Mouse (Mus musculus) G1E (cell line): Measurements from ENCODE around the gene Sapcd1. TPM values are rescaled to one million over a fixed set of nuclear protein-coding genes. Genes with fewer than 3 reads are reported as not detected.

Source experiments
- ATAC-seq: 2 replicates; pipeline ENCODE4 v1.8.0; 2016; ENCODE audit warnings: mild to moderate bottlenecking; ENCODE audit not compliant: insufficient number of reproducible peaks, poor library complexity, low FRiP score, severe bottlenecking; ENCODE audit errors: extremely low read depth
- DNase-seq: peaks from one replicate; pipeline ENCODE4 v3.0.0; 2012; ENCODE audit warnings: low spot score
- H3K27me3 ChIP-seq: 2 replicates; pipeline ENCODE4 v1.6.1; 2012; ENCODE audit warnings: mild to moderate bottlenecking, low read length, inconsistent platforms; ENCODE audit not compliant: insufficient read depth
- H3K36me3 ChIP-seq: replicated peaks from 2 replicates; pipeline ENCODE3; 2012; ENCODE audit warnings: mild to moderate bottlenecking, inconsistent platforms
- H3K4me1 ChIP-seq: 2 replicates; pipeline ENCODE4 v1.6.1; 2012; ENCODE audit warnings: low read depth, low read length, inconsistent platforms, mixed read lengths; ENCODE audit not compliant: insufficient read depth
- H3K4me3 ChIP-seq: 2 replicates; pipeline ENCODE4 v1.5.1; 2012; ENCODE audit warnings: low read depth, mild to moderate bottlenecking, inconsistent platforms, low read length, moderate library complexity, mixed read lengths
- H3K9me3 ChIP-seq: replicated peaks from 2 replicates; pipeline ENCODE4 v1.6.1; 2012; ENCODE audit warnings: inconsistent platforms
- CTCF ChIP-seq: IDR thresholded peaks from 2 replicates; pipeline ENCODE4 v1.5.1; 2012; ENCODE audit warnings: low read depth, low read length, inconsistent platforms, mixed read lengths
- GATA1 ChIP-seq: IDR thresholded peaks from 2 replicates; pipeline ENCODE4 v1.6.1; 2012; ENCODE audit warnings: borderline replicate concordance, low read length, inconsistent platforms, mixed read lengths
- GATA2 ChIP-seq: IDR thresholded peaks from 2 replicates; pipeline ENCODE4 v1.6.1; 2012; ENCODE audit warnings: low read depth, low read length, inconsistent platforms, borderline replicate concordance
- POLR2AphosphoS5 ChIP-seq: IDR thresholded peaks from 2 replicates; pipeline ENCODE4 v1.6.1; 2012; ENCODE audit warnings: low read depth, low read length, inconsistent platforms; ENCODE audit not compliant: insufficient replicate concordance
- TAL1 ChIP-seq: conservative IDR thresholded peaks from 2 replicates; pipeline ENCODE4 v1.6.1; 2012; ENCODE audit warnings: low read depth, low read length, inconsistent platforms, mixed read lengths
- polyA plus RNA-seq: library from polyadenylated mRNA; stranded (reverse); fragments of >175 nt; gene quantifications from 2 replicates; pipeline ENCODE4 v1.2.3, GENCODE M21; 2012
- total RNA-seq, 2 experiments: library from RNA; stranded (forward) in 1 of 2; stranded (reverse) in 1 of 2; fragments of 200-1000 nt in 1 of 2; fragments of >200 nt in 1 of 2; fragmentation: Nextera tagmentation in 1 of 2; gene quantifications; 2 replicates each; pipeline ENCODE4 v1.2.3; 2014 to 2017

Sapcd1 gene
- total and polyA plus RNA-seq, 3 experiments: 35.3 to 156 (median 90.0) TPM

- peaks cover 21% of the 10 kb centered on the region for H3K9me3 ChIP-seq
- H3K4me1 ChIP-seq: peaks cover 14% of the 10 kb centered on the region
- no peak overlapping the region for H3K4me3 ChIP-seq
- no peak for TF ChIP-seq POLR2AphosphoS5
- TF ChIP-seq TAL1: no peak
- no peak for TF ChIP-seq CTCF
- no peak for TF ChIP-seq GATA1
- no peak for TF ChIP-seq GATA2
- DNase-seq: no peak
- H3K27me3 ChIP-seq: no peaks in the 10 kb centered on the region
- H3K36me3 ChIP-seq: peaks cover 39% of the 10 kb centered on the region
- ATAC-seq: no peak
Observed at GRCm38 (mm10) chr17:34977000-34977399, 50.8 kb downstream of the Sapcd1 start.

Other genes starting within 250 kb of the Sapcd1 start
Only the 20 nearest of the 46 such genes appear.
- 0.24 TPM in 1 of 2 replicates, not detected in the other for gene Hspa1b, start 68.8 kb downstream of the Sapcd1 start, total RNA-seq (2014; fragmentation: Nextera tagmentation)
- gene Hspa1b, start 68.8 kb downstream of the Sapcd1 start, total RNA-seq (2017): 0.11 and 0.35 TPM in 2 replicates
- 0.93 and 0.94 TPM in 2 replicates for gene Hspa1b, start 68.8 kb downstream of the Sapcd1 start, polyA plus RNA-seq
- not detected in 2 replicates for gene Gm20481, start 58.1 kb downstream of the Sapcd1 start, total RNA-seq (2014; fragmentation: Nextera tagmentation)
- 0.44 TPM in 1 of 2 replicates, not detected in the other for gene Gm20481, start 58.1 kb downstream of the Sapcd1 start, total RNA-seq (2017)
- gene Gm20481, start 58.1 kb downstream of the Sapcd1 start, polyA plus RNA-seq: not detected in 2 replicates
- gene Hspa1a, start 55.9 kb downstream of the Sapcd1 start, total RNA-seq (2014; fragmentation: Nextera tagmentation): not detected in 2 replicates
- 0.06 TPM in 1 of 2 replicates, not detected in the other for gene Hspa1a, start 55.9 kb downstream of the Sapcd1 start, total RNA-seq (2017)
- gene Hspa1a, start 55.9 kb downstream of the Sapcd1 start, polyA plus RNA-seq: 0.18 and 0.22 TPM in 2 replicates
- gene Hspa1l, start 55.3 kb downstream of the Sapcd1 start, total RNA-seq (2014; fragmentation: Nextera tagmentation): not detected in 2 replicates
- 0.05 and 0.12 TPM in 2 replicates for gene Hspa1l, start 55.3 kb downstream of the Sapcd1 start, total RNA-seq (2017)
- not detected in 2 replicates for gene Hspa1l, start 55.3 kb downstream of the Sapcd1 start, polyA plus RNA-seq
- 195 and 218 TPM in 2 replicates for gene Lsm2, start 46.2 kb downstream of the Sapcd1 start, total RNA-seq (2014; fragmentation: Nextera tagmentation)
- gene Lsm2, start 46.2 kb downstream of the Sapcd1 start, total RNA-seq (2017): 65.8 and 71.9 TPM in 2 replicates
- 239 and 263 TPM in 2 replicates for gene Lsm2, start 46.2 kb downstream of the Sapcd1 start, polyA plus RNA-seq
- 262 and 289 TPM in 2 replicates for gene Vars, start 27.0 kb downstream of the Sapcd1 start, total RNA-seq (2014; fragmentation: Nextera tagmentation)
- 99.3 and 130 TPM in 2 replicates for gene Vars, start 27.0 kb downstream of the Sapcd1 start, total RNA-seq (2017)
- gene Vars, start 27.0 kb downstream of the Sapcd1 start, polyA plus RNA-seq: 1,339 and 1,437 TPM in 2 replicates
- gene Vwa7, start 11.4 kb downstream of the Sapcd1 start, total RNA-seq (2014; fragmentation: Nextera tagmentation): 0.53 and 0.60 TPM in 2 replicates
- gene Vwa7, start 11.4 kb downstream of the Sapcd1 start, total RNA-seq (2017): 3.5 TPM in 2 replicates
- gene Vwa7, start 11.4 kb downstream of the Sapcd1 start, polyA plus RNA-seq: 1.5 TPM in 2 replicates
- gene Msh5, start 18.7 kb upstream of the Sapcd1 start, total RNA-seq (2014; fragmentation: Nextera tagmentation): 41.7 and 45.5 TPM in 2 replicates
- 11.8 and 12.4 TPM in 2 replicates for gene Msh5, start 18.7 kb upstream of the Sapcd1 start, total RNA-seq (2017)
- gene Msh5, start 18.7 kb upstream of the Sapcd1 start, polyA plus RNA-seq: 11.3 and 11.5 TPM in 2 replicates
- gene Clic1, start 21.9 kb upstream of the Sapcd1 start, total RNA-seq (2014; fragmentation: Nextera tagmentation): 211 and 218 TPM in 2 replicates
- gene Clic1, start 21.9 kb upstream of the Sapcd1 start, total RNA-seq (2017): 562 and 724 TPM in 2 replicates
- 233 and 258 TPM in 2 replicates for gene Clic1, start 21.9 kb upstream of the Sapcd1 start, polyA plus RNA-seq
- 52.4 and 70.3 TPM in 2 replicates for gene Ddah2, start 31.0 kb upstream of the Sapcd1 start, total RNA-seq (2014; fragmentation: Nextera tagmentation)
- 179 and 180 TPM in 2 replicates for gene Ddah2, start 31.0 kb upstream of the Sapcd1 start, total RNA-seq (2017)
- gene Ddah2, start 31.0 kb upstream of the Sapcd1 start, polyA plus RNA-seq: 242 and 291 TPM in 2 replicates
- not detected in 2 replicates for gene Ly6g6c, start 37.4 kb upstream of the Sapcd1 start, total RNA-seq (2014; fragmentation: Nextera tagmentation)
- gene Ly6g6c, start 37.4 kb upstream of the Sapcd1 start, total RNA-seq (2017): 0.16 TPM in 1 of 2 replicates, not detected in the other
- not detected in 2 replicates for gene Ly6g6c, start 37.4 kb upstream of the Sapcd1 start, polyA plus RNA-seq
- gene Mpig6b, start 38.2 kb upstream of the Sapcd1 start, total RNA-seq (2014; fragmentation: Nextera tagmentation): not detected in 2 replicates
- gene Mpig6b, start 38.2 kb upstream of the Sapcd1 start, total RNA-seq (2017): 0.06 TPM in 1 of 2 replicates, not detected in the other
- gene Mpig6b, start 38.2 kb upstream of the Sapcd1 start, polyA plus RNA-seq: not detected in 2 replicates
- not detected in 2 replicates for gene Ly6g6e, start 48.9 kb upstream of the Sapcd1 start, total RNA-seq (2014; fragmentation: Nextera tagmentation)
- gene Ly6g6e, start 48.9 kb upstream of the Sapcd1 start, total RNA-seq (2017): not detected in 2 replicates
- gene Ly6g6e, start 48.9 kb upstream of the Sapcd1 start, polyA plus RNA-seq: 0.36 TPM in 1 of 2 replicates, not detected in the other
- not detected in 2 replicates for gene Ly6g6d, start 50.0 kb upstream of the Sapcd1 start, total RNA-seq (2014; fragmentation: Nextera tagmentation)
- gene Ly6g6d, start 50.0 kb upstream of the Sapcd1 start, total RNA-seq (2017): 0.58 TPM in 1 of 2 replicates, not detected in the other
- 2.0 and 3.6 TPM in 2 replicates for gene Ly6g6d, start 50.0 kb upstream of the Sapcd1 start, polyA plus RNA-seq
- not detected in 2 replicates for gene Ly6g6f, start 57.6 kb upstream of the Sapcd1 start, total RNA-seq (2014; fragmentation: Nextera tagmentation)
- gene Ly6g6f, start 57.6 kb upstream of the Sapcd1 start, total RNA-seq (2017): 0.23 and 0.27 TPM in 2 replicates
- 0.10 and 0.24 TPM in 2 replicates for gene Ly6g6f, start 57.6 kb upstream of the Sapcd1 start, polyA plus RNA-seq
- gene Abhd16a, start 61.2 kb upstream of the Sapcd1 start, total RNA-seq (2014; fragmentation: Nextera tagmentation): 28.9 and 32.3 TPM in 2 replicates
- 35.6 and 50.0 TPM in 2 replicates for gene Abhd16a, start 61.2 kb upstream of the Sapcd1 start, total RNA-seq (2017)
- gene Abhd16a, start 61.2 kb upstream of the Sapcd1 start, polyA plus RNA-seq: 80.6 and 97.0 TPM in 2 replicates
- gene Ly6g5c, start 80.3 kb upstream of the Sapcd1 start, total RNA-seq (2014; fragmentation: Nextera tagmentation): not detected in 2 replicates
- gene Ly6g5c, start 80.3 kb upstream of the Sapcd1 start, total RNA-seq (2017): not detected in 2 replicates
- gene Ly6g5c, start 80.3 kb upstream of the Sapcd1 start, polyA plus RNA-seq: not detected in 2 replicates
- not detected in 2 replicates for gene Ly6g5b, start 87.4 kb upstream of the Sapcd1 start, total RNA-seq (2014; fragmentation: Nextera tagmentation)
- 0.82 and 0.93 TPM in 2 replicates for gene Ly6g5b, start 87.4 kb upstream of the Sapcd1 start, total RNA-seq (2017)
- 0.10 and 0.12 TPM in 2 replicates for gene Ly6g5b, start 87.4 kb upstream of the Sapcd1 start, polyA plus RNA-seq
- gene Gpank1, start 93.4 kb upstream of the Sapcd1 start, total RNA-seq (2014; fragmentation: Nextera tagmentation): 38.0 and 45.9 TPM in 2 replicates
- gene Gpank1, start 93.4 kb upstream of the Sapcd1 start, total RNA-seq (2017): 49.0 and 54.0 TPM in 2 replicates
- 87.0 and 99.4 TPM in 2 replicates for gene Gpank1, start 93.4 kb upstream of the Sapcd1 start, polyA plus RNA-seq
- 466 and 494 TPM in 2 replicates for gene Csnk2b, start 94.0 kb upstream of the Sapcd1 start, total RNA-seq (2014; fragmentation: Nextera tagmentation)
- gene Csnk2b, start 94.0 kb upstream of the Sapcd1 start, total RNA-seq (2017): 431 and 460 TPM in 2 replicates
- gene Csnk2b, start 94.0 kb upstream of the Sapcd1 start, polyA plus RNA-seq: 74.4 and 79.6 TPM in 2 replicates